Mouse (Mus musculus): ENCODE results near the gene Rassf2.

GRCm38 (mm10) chr2:132059919-132060318 lies 29.9 kb upstream of the Rassf2 start:
- TF ChIP-seq POLR2A (IDR thresholded peaks at IDR 0.05; ENCODE audit: borderline replicate concordance, control insufficient read depth, low read depth, low read length) (no peak), CTCF (IDR thresholded peaks at IDR 0.05; ENCODE audit: control insufficient read depth, insufficient read depth, low read length) (peak; percentile 42)

Measured in bone marrow, adult 2 months (tissue).